Mouse (Mus musculus) right cerebral cortex, postnatal 25 days (tissue): Measurements from ENCODE around the gene Mettl16.

Source experiments
- DNase-seq: peaks from one replicate; pipeline ENCODE4 v3.0.0; 2022

Mettl16 gene

DNA sequence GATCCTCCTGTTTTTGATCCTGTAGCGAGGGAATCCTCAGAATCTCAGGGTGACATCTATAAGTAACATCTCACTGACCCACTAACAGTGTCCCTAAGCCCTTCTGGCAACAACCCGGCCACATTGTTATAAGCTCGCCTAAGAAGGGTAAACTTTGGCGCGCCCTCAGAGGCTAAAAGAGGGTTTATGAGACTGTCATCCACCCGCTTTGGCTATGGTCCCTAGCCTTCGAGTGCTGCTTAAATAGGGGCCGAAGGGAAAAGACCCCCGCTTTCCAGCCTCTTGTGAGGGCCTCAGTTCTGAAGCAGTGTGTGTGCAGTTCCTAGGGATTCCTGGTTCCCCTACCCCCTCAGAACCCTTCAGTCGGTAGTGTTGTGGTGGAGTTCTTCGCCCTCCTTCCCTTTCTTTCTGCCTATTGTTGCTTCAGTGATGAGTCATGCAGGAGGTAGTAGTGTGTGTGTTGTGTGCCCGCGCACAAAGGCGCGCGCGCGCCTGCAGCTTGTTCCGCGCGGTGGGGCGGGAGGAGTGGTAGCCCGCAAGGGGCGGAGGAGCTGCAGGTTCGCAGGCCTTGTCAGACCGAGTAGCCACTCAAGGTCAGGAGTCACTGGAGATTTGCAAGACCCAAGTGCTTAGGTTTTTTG lies 62.0 kb downstream of the Mettl16 start:
- peak; percentile 76 for DNase-seq

DNA sequence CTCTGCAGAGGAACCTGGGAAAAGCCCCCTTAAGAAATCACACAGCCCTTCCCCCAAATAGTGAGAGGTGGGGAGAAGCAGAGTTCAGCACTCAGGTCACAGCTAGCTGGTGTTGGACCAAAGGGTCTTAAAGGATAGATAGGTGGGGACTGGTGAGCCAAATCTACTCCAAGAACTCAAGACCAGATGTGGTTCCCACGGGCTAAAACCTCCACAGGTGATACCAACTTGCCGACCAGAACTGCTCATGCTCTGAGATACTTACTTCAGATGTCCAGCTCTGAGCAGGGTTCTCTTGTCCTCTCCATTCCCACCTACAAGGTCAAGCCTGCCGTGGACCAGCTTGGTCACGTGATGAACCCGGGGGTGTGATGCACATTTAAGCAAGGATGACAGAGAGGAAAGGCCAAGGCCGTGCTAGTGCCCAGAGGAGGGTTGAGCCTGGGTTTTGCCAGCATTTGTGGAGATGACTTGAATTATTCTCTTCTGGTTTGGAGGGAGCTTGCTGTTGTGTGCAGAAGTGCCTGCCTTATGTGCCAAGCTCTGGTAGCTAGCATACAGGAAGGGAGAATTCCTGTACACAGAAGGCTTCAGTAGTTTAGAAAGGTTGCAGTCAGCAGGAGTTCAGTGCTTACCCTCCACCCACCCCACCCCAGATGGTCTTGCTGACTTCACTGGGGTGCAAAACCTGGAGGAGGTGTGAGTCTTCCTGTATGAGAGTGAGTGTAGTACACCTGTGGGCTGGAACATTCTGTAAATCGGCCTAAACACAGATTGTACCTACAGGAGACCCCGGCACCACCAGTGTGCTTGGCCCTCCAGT lies 63.1 kb downstream of the Mettl16 start:
- no peak for DNase-seq

DNA sequence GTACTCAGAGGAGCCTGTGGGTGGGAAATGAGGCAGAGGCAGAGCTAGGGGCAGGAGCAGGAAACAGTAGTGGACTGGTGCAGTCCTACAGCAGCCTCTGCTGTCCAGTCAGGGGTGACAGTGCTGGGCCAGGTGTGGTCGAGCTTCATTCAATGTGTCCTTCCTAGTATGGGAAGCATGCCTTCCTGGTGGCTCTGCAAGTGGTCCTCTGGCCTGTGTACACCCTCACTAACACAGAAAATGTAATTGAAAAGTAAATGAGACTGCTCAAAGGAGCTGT lies 63.7 kb downstream of the Mettl16 start:
- no peak for DNase-seq

DNA sequence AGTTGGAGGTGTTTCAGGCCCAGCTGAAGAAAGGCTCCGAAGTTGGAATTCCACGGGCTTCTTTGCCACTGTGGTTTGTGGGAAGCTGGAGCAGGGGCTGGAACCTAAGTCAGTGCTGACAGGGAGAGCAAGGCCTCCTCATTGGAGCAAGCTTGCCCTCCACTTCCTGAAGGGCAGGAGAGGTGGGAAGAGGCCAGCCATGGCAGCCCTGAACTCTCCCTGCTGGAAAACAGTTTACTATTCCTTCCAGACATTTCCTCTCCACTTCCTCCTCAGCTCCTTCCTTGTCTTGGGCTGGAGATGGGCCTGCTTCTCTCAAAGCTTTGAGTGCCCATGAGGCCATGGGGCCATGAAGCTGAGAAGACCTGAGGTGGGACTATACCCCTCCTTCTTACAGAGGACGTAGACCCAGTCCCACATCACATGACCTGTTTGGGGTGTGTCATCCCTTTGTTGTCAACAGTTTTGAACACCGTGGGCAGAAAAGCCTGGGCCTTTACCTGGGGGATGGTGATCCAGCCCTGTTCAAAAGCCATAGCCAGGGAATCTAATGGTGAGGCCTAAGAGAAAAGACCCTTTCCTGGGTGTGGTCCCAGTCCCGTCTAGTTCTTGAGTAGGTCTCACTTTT lies 64.1 kb downstream of the Mettl16 start:
- DNase-seq, result no peak

DNA sequence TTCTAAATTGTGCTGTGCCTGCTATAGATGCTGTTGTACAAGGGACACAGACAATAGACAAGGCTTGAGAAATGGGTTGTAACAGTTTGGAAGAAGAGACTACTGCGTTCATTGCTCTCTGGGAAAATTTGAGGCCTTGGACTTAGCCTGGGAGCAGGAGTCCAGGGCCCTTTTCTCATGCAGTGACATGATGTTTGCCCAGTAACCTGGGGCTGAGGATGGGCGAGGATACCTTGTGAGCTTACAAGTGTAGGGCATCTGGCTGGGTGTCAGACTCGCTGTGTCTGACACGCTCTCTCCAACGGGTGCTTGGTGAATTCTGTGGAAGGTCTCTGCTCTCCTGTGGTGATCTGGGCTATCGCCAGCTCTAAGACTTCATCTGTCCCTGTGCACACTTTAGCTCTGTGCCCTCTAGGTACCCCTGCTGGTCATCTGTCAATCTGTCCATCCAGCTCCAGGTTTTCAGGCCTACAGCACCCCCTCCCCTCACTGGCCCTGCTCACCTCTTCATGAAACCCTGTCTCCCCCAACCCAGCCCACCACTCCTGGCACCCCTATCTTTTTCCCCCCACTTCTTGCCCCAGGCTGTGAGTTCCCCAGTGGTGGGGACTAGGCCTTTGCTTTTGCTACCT lies 65.1 kb downstream of the Mettl16 start:
- DNase-seq, result no peak

DNA sequence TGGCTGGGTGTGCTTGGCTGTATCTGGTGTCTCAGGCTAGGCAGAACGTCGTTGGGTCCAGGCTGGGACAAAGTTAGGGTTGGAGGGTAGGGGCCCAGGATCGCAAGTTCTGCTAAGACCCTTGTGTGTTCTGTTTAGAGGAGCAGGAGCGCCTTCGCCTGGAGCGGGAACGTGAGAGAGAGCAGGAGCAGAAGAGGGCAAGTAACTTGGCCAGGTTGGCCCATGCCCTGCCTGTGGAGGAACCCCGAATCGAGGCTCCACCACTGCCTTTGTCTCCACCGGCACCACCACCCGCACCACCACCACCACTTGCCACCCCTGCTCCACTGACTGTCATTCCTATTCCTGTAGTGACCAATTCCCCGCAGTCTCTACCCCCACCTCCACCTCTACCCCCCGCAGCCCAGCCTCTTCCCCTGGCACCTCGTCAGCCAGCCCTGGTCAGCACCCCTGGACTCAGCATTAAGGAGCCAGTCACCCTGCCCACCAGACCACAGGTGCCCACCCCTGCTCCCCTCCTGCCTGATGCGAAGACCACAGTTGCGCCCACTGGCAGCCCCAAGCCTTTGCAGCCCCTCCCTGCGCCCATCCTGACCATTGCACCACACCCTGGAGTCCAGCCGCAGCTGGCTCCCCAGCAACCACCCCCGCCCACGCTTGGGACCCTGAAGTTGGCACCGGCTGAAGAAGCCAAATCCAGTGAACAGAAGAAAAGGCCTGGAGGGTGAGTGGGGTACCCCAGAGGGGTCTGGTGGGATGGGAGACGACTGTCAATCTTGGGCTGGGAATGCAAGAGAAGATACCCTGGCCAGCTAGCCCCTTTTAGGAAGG lies 65.8 kb downstream of the Mettl16 start:
- DNase-seq, result no peak

DNA sequence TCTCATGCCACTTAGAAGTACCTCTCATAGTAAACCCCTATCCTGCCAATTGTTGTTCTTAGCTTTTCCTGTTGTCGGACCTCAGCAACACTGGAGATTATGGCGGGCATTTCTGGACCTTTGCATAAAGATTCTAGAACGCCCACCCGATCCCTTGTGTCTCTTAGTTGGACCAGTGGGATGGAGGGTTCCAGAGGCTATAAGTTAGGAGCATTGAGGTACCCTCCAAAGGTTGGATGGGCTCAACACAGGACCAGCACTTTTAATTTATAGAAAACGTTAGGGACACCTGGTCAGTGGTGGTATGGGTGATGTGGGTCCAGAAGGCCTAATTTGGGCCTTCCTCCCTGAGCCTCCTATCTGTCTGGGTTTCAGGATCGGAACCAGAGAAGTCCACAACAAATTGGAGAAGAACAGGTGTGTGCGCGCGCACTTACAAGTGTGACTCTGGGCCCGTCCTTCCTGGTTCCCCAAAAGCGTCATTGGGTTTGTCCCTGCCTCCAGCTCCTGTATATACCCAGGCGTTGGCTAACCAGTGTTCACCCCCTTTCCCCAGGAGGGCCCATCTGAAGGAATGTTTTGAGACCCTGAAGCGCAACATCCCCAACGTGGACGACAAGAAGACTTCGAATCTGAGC lies 66.5 kb downstream of the Mettl16 start:
- no peak for DNase-seq

DNA sequence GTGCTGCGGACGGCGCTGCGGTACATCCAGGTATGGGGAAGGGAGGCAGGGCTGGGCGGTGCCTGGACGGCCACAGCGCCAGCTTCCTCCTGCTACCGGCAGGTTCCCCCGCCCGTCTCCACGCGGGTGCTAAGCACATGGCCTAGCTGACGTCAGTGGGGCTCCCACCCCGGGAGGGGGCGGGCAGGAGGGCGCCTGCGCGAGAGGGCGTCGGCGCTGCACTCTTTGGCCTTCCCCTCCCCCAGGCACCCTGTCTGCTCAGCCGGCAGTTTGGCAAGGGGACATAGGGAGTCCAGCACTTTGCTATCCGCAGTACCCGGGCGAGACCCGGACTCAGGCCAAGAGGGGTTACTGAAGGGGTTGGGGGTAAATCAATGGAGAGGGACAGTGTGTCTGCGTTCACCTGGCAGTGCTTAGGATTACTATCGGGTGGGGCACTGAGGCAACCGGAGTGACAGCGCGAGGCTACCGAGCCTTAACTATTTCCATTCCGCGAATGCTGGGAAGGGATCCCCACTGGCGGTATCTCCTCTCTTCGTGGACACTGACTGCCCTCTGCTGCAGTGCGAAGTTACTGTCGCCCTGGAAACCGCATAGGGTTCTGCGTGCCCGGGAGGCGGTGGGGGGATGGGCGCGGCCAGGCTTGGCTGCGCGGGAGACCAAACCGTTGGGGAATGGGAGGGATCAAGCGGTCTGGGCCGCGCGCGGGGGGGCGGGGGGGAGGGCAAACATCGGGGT lies 67.2 kb downstream of the Mettl16 start:
- DNase-seq, result peak; percentile 94

DNA sequence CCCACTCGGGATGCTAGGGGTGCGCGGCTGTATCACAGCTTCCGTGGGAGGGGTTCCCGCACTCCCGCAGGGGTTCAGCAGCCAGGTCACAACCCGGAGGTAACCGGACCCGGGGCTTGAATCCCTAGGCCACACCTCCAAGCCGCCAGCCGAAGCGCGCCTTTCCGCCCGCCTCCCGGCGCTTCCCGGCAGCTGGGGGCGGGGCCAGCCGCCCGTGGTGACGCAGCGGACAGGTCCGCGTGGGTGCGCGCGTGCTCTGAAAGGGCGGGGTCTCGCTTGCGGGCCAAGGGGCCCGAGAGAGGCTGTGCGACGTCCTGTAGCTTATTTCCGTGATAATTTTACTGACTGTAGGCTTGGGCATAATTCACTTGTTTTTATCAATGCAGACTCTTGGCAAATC lies 67.8 kb downstream of the Mettl16 start:
- DNase-seq, result peak; percentile 93

DNA sequence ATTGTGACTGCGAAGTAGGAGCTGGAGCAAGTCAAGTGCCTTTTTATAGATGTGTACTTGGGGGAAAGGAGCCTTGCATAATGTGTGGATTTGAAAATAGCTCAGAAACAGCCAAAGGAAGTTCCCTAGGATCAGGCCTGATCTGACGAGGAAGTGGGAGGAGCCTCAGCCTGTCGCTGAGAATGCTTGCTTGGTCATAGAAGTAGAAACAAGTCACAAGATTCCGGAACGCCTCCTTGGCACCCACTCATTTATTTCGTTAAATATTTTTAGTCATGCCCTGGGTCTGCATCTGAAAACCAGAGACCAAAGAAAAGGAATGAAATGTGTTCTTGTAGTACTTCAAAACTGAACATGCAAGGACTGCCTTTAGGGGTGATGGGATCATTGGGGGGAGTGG lies 68.3 kb downstream of the Mettl16 start:
- DNase-seq, result no peak

DNA sequence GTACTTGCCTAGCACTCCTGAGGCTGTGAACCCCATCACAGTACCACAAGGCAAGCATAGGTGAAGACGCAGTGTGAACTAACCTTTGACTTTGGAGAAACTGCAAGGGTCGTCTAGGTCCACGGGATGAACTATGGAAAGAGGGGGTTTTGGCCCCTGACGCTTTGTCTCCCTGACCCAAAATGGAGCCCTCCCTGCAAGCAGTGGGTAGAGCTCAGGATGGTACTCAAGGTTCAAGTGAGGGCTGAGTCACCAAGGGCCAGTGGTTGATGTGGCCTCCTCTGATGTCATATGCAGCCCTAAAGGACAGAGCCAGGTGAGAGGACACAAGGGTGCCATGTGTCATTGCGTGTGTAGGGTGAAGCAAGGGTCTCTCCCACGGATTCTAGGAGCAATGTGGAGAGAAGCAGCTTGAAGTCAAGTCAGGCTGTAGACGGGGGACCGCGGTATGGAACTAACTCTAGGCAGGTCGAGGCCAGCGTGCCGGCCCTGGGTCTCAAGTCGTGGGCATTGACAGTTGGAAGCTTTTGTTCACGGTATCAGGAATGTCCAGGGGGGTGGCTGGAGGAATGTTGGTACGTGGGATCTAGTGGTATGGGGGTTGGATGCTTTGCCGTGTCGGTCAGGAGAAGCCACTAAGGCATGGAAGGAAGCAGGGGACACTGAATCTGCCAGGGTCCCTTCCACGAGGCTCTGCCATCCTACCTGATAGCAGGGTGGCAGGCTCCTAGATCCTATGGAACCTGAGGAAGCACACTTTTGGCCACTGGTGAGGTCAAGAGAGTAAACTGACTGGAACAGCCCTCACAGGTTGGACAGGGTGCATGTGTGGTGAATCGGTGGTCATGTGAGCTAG lies 69.5 kb downstream of the Mettl16 start:
- DNase-seq, result no peak

DNA sequence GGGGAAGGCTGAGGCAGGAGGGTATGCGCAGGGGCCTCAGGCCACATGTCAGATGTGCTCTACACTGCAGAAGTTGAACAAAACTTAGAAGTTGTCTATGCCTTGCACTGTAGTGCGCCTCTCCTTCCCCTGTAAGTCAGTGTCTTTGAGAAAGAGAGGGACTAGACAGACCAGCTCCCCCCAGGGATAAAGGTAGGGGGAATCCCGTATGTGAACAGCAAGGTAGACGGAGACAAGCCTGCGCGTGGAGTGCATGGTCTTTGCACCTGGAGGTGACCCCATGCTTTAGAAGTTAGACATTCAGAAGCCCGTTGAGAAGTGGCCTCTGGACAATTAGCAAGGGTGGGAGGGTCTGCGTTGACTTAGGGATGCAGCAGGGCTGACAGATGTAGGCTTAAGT lies 70.1 kb downstream of the Mettl16 start:
- no peak for DNase-seq

DNA sequence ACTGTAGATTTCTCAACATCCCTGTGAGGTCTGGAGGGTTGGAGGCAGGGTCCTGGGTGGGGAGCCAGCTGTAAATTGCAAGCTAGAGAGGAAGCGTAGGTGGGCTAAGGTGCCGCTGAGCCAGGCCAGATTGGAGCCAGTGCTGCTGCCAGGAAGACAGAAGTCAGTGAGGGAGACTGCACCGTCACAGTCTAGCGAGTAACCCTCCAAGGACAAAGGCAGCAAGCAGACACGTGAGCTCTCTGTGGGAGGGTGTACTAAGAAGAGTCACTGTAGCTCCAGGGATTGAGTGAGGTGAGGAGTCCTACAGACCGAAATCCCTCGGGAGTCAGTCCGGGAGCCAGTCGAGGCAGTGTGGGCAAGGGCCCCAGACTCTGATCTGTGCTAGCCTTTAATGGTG lies 70.7 kb downstream of the Mettl16 start:
- DNase-seq, result no peak

DNA sequence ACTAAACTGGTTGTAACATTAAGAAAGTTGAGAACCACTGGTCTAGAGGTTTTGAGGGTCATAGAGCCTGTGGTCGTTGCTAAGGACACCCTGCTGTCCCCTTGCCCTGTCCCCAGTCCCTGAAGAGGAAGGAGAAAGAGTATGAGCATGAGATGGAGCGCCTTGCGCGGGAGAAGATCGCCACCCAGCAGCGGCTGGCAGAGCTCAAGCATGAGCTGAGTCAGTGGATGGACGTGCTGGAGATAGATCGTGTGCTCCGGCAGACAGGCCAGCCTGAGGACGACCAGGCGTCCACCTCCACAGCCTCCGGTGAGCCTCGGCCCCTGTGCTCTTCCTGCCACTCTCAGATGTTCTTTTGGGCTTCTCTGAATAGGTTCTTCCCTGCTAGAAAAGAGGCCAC lies 71.4 kb downstream of the Mettl16 start:
- no peak for DNase-seq

DNA sequence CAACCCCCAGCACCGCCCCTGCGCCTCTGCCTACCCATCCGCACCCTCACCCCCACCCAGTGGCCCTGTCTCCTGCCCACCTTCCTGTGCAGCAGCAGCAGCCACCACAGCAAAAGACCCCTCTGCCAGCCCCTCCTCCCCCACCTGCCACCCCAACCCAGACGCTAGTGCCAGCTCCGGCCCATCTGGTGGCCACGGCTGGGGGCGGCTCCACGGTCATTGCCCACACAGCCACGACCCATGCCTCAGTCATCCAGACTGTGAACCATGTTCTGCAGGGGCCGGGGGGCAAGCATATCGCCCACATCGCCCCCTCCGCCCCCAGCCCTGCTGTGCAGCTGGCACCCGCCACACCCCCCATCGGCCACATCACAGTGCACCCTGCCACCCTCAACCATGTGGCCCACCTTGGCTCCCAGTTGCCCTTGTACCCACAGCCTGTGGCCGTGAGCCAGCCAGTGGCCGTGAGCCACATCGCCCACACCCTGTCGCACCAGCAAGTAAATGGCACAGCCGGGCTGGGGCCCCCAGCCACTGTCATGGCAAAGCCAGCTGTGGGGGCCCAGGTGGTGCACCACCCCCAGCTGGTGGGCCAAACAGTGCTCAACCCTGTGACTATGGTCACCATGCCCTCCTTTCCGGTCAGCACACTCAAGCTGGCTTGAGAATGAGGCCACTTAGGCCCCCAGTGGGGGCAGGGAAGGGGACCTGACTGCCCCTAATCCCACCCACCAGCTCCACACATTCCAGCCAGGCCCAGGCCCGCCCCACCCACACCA lies 72.2 kb downstream of the Mettl16 start:
- DNase-seq, result no peak

DNA sequence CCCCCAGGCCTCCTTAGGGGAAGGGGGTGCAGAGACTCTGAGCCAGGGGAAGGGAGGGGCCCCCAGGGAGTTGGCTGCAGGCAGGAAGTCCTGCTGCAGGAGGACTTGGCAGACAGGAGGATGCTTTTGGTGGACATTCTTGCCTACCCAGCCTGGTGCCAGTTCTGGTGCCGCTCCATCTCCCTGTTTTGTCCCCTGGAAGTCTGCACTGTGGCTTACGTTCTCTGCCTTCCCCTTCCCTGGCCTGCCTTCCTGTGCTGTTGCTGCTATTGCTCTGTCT lies 72.7 kb downstream of the Mettl16 start:
- DNase-seq, result no peak

DNA sequence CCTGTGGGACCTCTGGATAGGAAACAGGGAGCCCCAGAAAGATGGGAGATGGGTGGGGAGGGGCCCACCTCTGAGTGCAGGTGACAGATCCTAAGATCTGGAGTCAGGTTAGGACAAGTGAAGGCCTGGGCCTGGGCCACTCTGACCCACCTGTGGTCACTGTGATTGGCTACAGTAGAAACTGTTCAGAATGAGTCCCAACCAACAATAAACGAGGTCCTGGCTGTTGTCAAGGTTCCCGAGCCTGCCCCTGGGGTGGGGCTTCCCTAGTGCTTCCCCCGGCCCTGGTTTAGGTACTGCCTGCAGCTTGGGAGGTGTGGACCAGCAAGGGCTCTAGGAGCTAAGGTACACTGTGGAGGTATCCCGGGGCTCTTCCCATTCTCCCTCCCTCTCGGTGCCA lies 73.1 kb downstream of the Mettl16 start:
- no peak for DNase-seq

DNA sequence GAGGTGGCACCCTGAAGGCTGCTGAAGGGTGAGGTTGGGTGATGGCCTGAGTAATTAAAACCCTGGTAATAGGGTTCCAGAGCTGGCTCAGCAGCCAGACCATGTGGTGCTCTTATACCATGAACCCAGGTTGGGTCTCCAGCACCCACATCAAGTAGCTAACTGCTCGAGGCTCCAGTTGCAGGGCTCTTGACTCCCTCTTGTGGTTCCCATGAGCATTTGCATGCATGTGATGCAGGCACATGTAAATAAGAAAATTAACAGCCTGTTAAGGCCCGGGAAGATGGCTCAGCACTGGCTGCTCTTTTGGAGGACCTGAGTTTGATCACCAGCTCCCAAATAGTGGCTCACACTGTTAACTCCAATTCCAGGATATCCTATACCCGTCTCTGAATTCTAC lies 75.2 kb downstream of the Mettl16 start:
- DNase-seq, result no peak

DNA sequence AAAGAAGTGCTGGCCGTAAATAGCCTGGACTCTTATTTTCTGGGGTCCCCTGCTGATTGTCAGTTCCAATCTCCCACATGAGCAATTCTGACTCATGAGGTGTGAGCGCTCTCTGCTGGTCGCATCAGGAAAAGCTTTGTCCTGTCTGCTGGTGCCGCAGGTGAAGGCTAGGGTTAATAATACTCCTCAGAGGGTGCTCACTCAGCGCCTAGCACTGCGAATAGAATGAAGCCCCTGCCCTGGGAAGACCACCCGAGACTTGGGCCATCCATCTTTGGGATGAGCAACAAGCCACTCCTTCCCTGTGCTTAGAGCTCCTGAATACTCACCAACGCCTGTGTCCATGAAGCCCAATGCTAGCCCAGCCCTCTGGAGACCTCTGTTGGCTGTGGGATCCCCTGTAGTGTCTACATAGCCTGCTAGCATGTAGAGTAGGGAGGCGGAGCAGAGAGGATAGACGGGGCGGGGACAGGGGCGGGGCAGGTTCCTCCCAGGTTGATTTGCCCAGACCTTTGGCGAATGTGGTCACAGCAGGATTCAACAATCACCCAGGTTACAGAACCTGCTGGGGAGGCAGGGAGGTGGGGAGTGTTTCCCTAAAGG lies 77.4 kb downstream of the Mettl16 start:
- DNase-seq, result peak; percentile 64
